Mouse (Mus musculus) midbrain, embryonic 13.5 days (tissue): ENCODE measurements at regions not wholly inside any gene's neighbourhood (a gene's known extent, or its start where the extent isn't known, plus 50 kb on each side); places are given as distances from the start of the nearest gene placed in this dataset.

ENCODE experiments used
- ATAC-seq: fragments of 200-750 bp; cut with Nextera tagmentation; 2 replicates; pipeline ENCODE4 v1.8.0; 2017; ENCODE audit warnings: mild to moderate bottlenecking, moderate TSS enrichment, moderate library complexity
- H3K27ac ChIP-seq: fragments of 300-500 bp; sonication (generic); 2 replicates; pipeline ENCODE4 v1.5.1; 2015; ENCODE audit warnings: inconsistent platforms, mild to moderate bottlenecking, moderate library complexity
- H3K27me3 ChIP-seq: fragments of 300-500 bp; sonication (generic); 2 replicates; pipeline ENCODE4 v1.6.1; 2015; ENCODE audit warnings: mild to moderate bottlenecking, inconsistent platforms
- H3K36me3 ChIP-seq: fragments of 300-500 bp; sonication (generic); 2 replicates; pipeline ENCODE4 v1.6.1; 2015; ENCODE audit warnings: mild to moderate bottlenecking, inconsistent platforms
- H3K4me1 ChIP-seq: fragments of 300-500 bp; sonication (generic); replicated peaks from 2 replicates; pipeline ENCODE4 v1.6.1; 2015; ENCODE audit warnings: inconsistent platforms
- H3K4me2 ChIP-seq: fragments of 300-500 bp; sonication (generic); replicated peaks from 2 replicates; pipeline ENCODE4 v1.6.1; 2015; ENCODE audit warnings: moderate library complexity, mild to moderate bottlenecking, inconsistent platforms
- H3K4me3 ChIP-seq: fragments of 300-500 bp; sonication (generic); replicated peaks from 2 replicates; pipeline ENCODE4 v1.5.1; 2015; ENCODE audit warnings: mild to moderate bottlenecking, inconsistent platforms
- H3K9ac ChIP-seq: fragments of 300-500 bp; sonication (generic); replicated peaks from 2 replicates; pipeline ENCODE4 v1.6.1; 2015; ENCODE audit warnings: mild to moderate bottlenecking, inconsistent platforms
- H3K9me3 ChIP-seq: fragments of 300-500 bp; sonication (generic); 2 replicates; pipeline ENCODE4 v1.6.1; 2016; ENCODE audit warnings: mild to moderate bottlenecking, inconsistent platforms
- WGBS: fragments of 180-500 bp; shearing (Covaris S2); methylation state at CpG from one replicate; pipeline ENCODE4 v1.1.7; 2015; 5-methylcytosine and 5-hydroxymethylcytosine counted together

DNA sequence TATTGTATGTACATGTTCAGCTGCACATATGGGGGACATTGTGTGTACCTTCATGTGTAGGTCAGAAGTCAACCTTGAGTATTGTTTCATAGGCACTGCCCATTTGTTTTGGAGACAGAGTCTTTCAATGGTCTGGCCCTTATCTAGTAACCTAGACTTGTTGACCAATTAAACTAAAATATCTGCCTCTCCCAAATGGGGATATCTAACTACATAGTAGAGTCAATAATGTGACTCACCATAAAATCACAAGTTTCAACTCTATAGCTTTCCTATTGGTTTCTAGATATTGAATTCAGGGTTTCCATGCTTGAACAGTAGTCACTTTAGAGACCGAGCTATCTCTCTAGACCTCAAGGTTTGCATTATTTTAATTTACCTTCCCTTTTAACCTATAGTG, 174.0 kb upstream of the Celf2 start:
- no peak overlapping the region for H3K9ac ChIP-seq
- no peaks in the 10 kb centered on the region for H3K4me1 ChIP-seq
- H3K27me3 ChIP-seq, result no peaks in the 10 kb centered on the region
- no peaks in the 10 kb centered on the region for H3K36me3 ChIP-seq
- no peak for ATAC-seq
- WGBS, result 98% methylated on average over 1 of the region's 1 CpGs
- H3K27ac ChIP-seq, result no peak overlapping the region
- no peak overlapping the region for H3K4me3 ChIP-seq
- H3K9me3 ChIP-seq, result no peaks in the 10 kb centered on the region
- no peak overlapping the region for H3K4me2 ChIP-seq

GRCm38 (mm10) chr2:7640892-7641291, 131.5 kb upstream of the Celf2 start:
- Histone ChIP-seq H3K9ac (no peak overlapping the region), H3K27me3 (no peaks in the 10 kb centered on the region), H3K36me3 (no peaks in the 10 kb centered on the region), H3K4me3 (no peak overlapping the region), H3K27ac (no peak overlapping the region), H3K4me2 (no peak overlapping the region), H3K4me1 (peaks cover 7% of the 10 kb centered on the region), H3K9me3 (no peaks in the 10 kb centered on the region)
- ATAC-seq, result peak; percentile 66
- WGBS, result 64% methylated on average over 6 of the region's 6 CpGs

DNA sequence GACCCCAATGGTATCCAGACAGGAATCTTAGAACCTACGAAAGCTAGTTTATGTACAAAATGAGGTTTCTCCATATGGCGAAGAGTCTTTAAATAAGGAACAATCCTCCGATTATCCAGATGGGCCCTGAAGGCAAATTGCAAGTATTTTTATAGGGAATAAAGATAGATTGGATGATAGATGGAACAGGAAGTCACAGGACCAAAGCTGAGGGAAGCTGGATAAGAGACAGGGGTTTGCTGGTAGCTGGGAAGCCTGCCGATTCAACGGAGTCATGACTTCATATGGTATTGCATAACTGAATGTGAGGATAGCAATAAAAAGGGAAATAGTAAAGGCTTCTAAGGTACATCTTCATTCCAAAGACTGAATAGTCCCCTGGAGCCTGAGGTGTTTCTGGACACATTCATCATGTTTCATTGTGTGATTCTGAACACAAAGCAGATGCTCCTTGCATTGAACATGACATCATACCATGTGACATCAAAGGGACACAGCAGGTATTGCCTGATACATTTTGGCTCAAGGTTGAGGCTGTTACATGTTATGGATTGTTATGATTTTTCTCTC, 113.4 kb upstream of the Celf2 start:
- 94% methylated on average over 5 of the region's 5 CpGs for WGBS
- Histone ChIP-seq H3K36me3 (no peaks in the 10 kb centered on the region), H3K9ac (no peak overlapping the region), H3K4me3 (no peak overlapping the region), H3K27ac (no peak overlapping the region), H3K4me1 (no peaks in the 10 kb centered on the region), H3K4me2 (no peak overlapping the region), H3K27me3 (no peaks in the 10 kb centered on the region), H3K9me3 (no peaks in the 10 kb centered on the region)
- no peak for ATAC-seq

DNA sequence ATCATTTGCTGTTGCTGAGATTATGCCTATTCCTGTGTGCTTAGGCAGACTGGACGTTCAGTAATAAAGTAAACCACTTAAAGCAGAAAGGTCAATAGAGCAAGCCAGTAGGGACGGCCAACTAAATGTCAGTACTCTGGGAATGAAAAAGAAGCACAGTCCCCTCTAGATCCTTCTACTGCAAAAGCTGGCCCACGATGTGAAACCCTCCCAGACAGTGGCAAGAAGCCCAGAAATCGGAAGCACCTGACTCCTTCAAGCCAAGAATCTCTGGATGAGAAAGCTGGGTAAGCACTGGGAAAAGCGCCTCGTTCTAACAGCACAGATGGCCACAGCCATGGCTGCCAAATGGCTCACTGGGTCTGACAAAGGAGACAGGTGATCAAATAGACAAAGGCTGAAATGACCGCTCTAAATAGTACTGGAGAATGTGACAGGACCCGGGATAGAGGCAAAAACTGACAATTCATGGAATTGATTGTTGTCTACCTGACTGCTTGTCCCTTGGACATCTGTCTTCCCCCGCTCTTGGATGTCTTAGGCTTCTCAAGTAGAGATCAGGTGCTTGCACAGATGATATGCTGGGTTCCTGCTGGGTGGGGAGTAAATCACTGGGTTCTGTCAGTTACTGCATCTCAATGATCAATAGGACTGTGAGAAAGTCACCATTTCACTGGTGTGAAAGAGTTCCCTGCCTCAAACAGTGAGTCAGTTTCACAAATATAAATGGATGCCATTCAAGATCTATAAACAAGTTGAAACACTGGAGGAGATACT, 110.7 kb upstream of the Celf2 start:
- no peaks in the 10 kb centered on the region for H3K27me3 ChIP-seq
- H3K4me3 ChIP-seq, result no peak overlapping the region
- H3K36me3 ChIP-seq, result no peaks in the 10 kb centered on the region
- H3K4me2 ChIP-seq, result no peak overlapping the region
- ATAC-seq, result no peak
- H3K9ac ChIP-seq, result no peak overlapping the region
- H3K27ac ChIP-seq, result no peak overlapping the region
- H3K4me1 ChIP-seq, result no peaks in the 10 kb centered on the region
- no peaks in the 10 kb centered on the region for H3K9me3 ChIP-seq
- WGBS, result 81% methylated on average over 9 of the region's 9 CpGs

DNA sequence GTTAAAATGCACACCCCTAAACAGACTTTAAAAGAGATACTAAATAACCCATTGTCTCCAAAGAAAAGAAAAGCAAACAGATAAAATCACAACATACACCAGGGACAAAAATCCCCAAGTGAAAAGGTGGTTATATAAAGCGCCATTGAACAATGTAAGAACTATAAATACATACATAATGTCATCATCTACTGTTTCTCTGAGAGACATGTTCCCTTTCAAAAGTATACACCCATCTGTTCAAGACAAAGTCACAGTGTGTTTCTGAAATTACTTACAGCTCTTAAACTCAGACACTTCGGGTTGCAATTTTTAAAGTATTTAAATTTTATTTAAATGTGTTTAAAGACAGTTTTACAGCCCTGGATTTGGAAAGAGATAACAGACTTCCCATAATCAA, 68.8 kb upstream of the Celf2 start:
- Histone ChIP-seq H3K9me3 (no peaks in the 10 kb centered on the region), H3K4me3 (no peak overlapping the region), H3K27ac (no peak overlapping the region), H3K4me2 (no peak overlapping the region), H3K9ac (no peak overlapping the region), H3K36me3 (no peaks in the 10 kb centered on the region), H3K27me3 (no peaks in the 10 kb centered on the region), H3K4me1 (no peaks in the 10 kb centered on the region)
- WGBS, result 84% methylated on average over 2 of the region's 2 CpGs
- no peak for ATAC-seq
